Mouse (Mus musculus) MEL (cell line): ENCODE measurements around the gene Fasn.

ENCODE experiments used
- CHD2 ChIP-seq: IDR thresholded peaks from 2 replicates; pipeline ENCODE4 v1.6.1; 2011; ENCODE audit warnings: low read length, improper control_type of control experiment
- CTCF ChIP-seq, 3 experiments: IDR thresholded peaks in 2 of 3; conservative IDR thresholded peaks in 1 of 3; 2 replicates each; pipeline ENCODE4 v1.5.1; 2011 to 2012; ENCODE audit warnings: low read length in 3 of 3, low read depth in 2 of 3, mild to moderate bottlenecking in 2 of 3, improper control_type of control experiment in 1 of 3, inconsistent platforms in 1 of 3, mixed read lengths in 1 of 3, moderate library complexity in 1 of 3; ENCODE audit not compliant: control insufficient read depth in 1 of 3, insufficient read depth in 1 of 3, poor library complexity in 1 of 3, severe bottlenecking in 1 of 3
- ELF1 ChIP-seq: IDR thresholded peaks from 2 replicates; pipeline ENCODE4 v1.6.1; 2014; ENCODE audit warnings: low read depth, mild to moderate bottlenecking, inconsistent platforms, low read length, improper control_type of control experiment, moderate library complexity
- ETS1 ChIP-seq: IDR thresholded peaks from 2 replicates; pipeline ENCODE4 v1.6.1; 2012; ENCODE audit warnings: low read depth, mild to moderate bottlenecking, inconsistent platforms, low read length, improper control_type of control experiment, moderate library complexity
- MAZ ChIP-seq: IDR thresholded peaks from 2 replicates; pipeline ENCODE4 v1.6.1; 2012; ENCODE audit warnings: low read depth, mild to moderate bottlenecking, inconsistent platforms, low read length, improper control_type of control experiment
- MXI1 ChIP-seq: IDR thresholded peaks from 2 replicates; pipeline ENCODE4 v1.6.1; 2011; ENCODE audit warnings: mild to moderate bottlenecking, low read depth, low read length, improper control_type of control experiment
- POLR2A ChIP-seq, 2 experiments: IDR thresholded peaks; 2 replicates each; pipeline ENCODE4 v1.6.1; 2011 to 2012; ENCODE audit warnings: low read length in 2 of 2, mild to moderate bottlenecking in 2 of 2, control low read depth in 1 of 2, improper control_type of control experiment in 1 of 2, low read depth in 1 of 2, moderate library complexity in 1 of 2; ENCODE audit not compliant: control insufficient read depth in 1 of 2, insufficient read depth in 1 of 2, poor library complexity in 1 of 2
- RAD21 ChIP-seq: IDR thresholded peaks from 2 replicates; pipeline ENCODE4 v1.6.1; 2011; ENCODE audit warnings: mild to moderate bottlenecking, low read depth, low read length, improper control_type of control experiment
- UBTF ChIP-seq: IDR thresholded peaks from 2 replicates; pipeline ENCODE4 v1.6.1; 2012; ENCODE audit warnings: low read depth, mild to moderate bottlenecking, inconsistent platforms, low read length, improper control_type of control experiment, moderate library complexity, borderline replicate concordance; ENCODE audit not compliant: insufficient read depth
- ZC3H11A ChIP-seq: IDR thresholded peaks from 2 replicates; pipeline ENCODE4 v1.6.1; 2012; ENCODE audit warnings: low read depth, mild to moderate bottlenecking, inconsistent platforms, low read length, improper control_type of control experiment

DNA sequence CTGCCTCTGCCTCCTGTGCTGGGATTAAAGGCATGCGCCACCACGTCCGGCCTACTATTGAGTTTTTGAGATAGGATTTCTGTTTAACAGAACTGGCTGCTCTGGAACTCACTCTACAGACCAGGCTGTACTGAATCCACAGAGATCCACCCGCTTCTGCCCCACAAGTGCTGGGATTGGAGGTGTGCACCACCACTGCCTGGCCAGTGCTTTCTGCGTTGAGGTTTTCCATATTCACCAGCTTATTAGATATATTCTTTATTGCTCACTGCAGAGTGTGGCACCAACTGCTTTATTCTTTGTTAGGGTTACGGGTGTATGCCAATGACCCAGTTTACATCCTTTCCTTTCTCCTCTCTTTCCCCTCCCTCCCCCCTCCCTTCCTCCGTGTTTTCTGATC, 20.1 kb downstream of the Fasn start:
- no peak for TF ChIP-seq UBTF
- no peak for TF ChIP-seq MAZ
- no peak for TF ChIP-seq CTCF (IDR thresholded peaks at IDR 0.05 in 2 of 3, conservative IDR thresholded peaks at IDR 0.05 in 1 of 3; ENCODE audit: control insufficient read depth in 1 of 3, insufficient read depth in 1 of 3, low read depth in 2 of 3, low read length in 3 of 3, poor library complexity in 1 of 3, severe bottlenecking in 1 of 3)
- no peak for TF ChIP-seq CHD2
- TF ChIP-seq POLR2A (IDR thresholded peaks at IDR 0.05; ENCODE audit: control insufficient read depth in 1 of 2, insufficient read depth in 1 of 2, low read depth in 1 of 2, low read length in 2 of 2, poor library complexity in 1 of 2) = peak in 1 of 2 experiments; percentile 43; a peak in 1 of 4 replicates
- no peak for TF ChIP-seq ELF1
- TF ChIP-seq ZC3H11A = no peak
- TF ChIP-seq ETS1 = no peak
- no peak for TF ChIP-seq RAD21
- TF ChIP-seq MXI1 = no peak
